Mouse (Mus musculus) ES-Bruce4 (cell line): ENCODE data around the gene Tiam1. TPM values are rescaled to one million over a fixed set of nuclear protein-coding genes. Genes with fewer than 3 reads are reported as not detected.

Source experiments
- H3K27ac ChIP-seq: 2 replicates; pipeline ENCODE4 v1.5.1; 2012; ENCODE audit warnings: low read length, inconsistent platforms; ENCODE audit not compliant: insufficient read depth
- H3K27me3 ChIP-seq: 2 replicates; pipeline ENCODE4 v1.6.1; 2012; ENCODE audit warnings: mild to moderate bottlenecking, low read length, inconsistent platforms; ENCODE audit not compliant: control insufficient read depth, poor library complexity, insufficient read depth, severe bottlenecking
- H3K36me3 ChIP-seq: 2 replicates; pipeline ENCODE4 v1.6.1; 2012; ENCODE audit warnings: inconsistent platforms, mild to moderate bottlenecking, low read length, moderate library complexity; ENCODE audit not compliant: control insufficient read depth, poor library complexity, insufficient read depth, severe bottlenecking
- H3K4me1 ChIP-seq: one replicate; pipeline ENCODE4 v1.8.1; 2011; ENCODE audit warnings: low read length; ENCODE audit not compliant: control insufficient read depth, insufficient read depth
- H3K4me3 ChIP-seq: 2 replicates; pipeline ENCODE4 v1.5.1; 2011; ENCODE audit warnings: low read depth, mild to moderate bottlenecking, low read length
- H3K9ac ChIP-seq: 2 replicates; pipeline ENCODE4 v1.6.1; 2012; ENCODE audit warnings: low read depth, mild to moderate bottlenecking, inconsistent platforms; ENCODE audit not compliant: poor library complexity, severe bottlenecking
- H3K9me3 ChIP-seq: replicated peaks from 2 replicates; pipeline ENCODE4 v1.6.1; 2012; ENCODE audit warnings: mild to moderate bottlenecking, low read length, inconsistent platforms; ENCODE audit not compliant: control insufficient read depth, poor library complexity, insufficient read depth, severe bottlenecking
- CTCF ChIP-seq: IDR thresholded peaks from one replicate; pipeline ENCODE4 v1.8.1; 2011; ENCODE audit warnings: low read depth, low read length
- EP300 ChIP-seq: IDR thresholded peaks from 2 replicates; pipeline ENCODE4 v1.6.1; 2011; ENCODE audit warnings: low read depth, low read length; ENCODE audit not compliant: insufficient read depth
- POLR2A ChIP-seq: IDR thresholded peaks from one replicate; pipeline ENCODE4 v1.8.1; 2011; ENCODE audit warnings: low read length; ENCODE audit not compliant: insufficient read depth
- polyA plus RNA-seq: library from polyadenylated mRNA; stranded (reverse); fragments of >200 nt; gene quantifications from 2 replicates; pipeline ENCODE4 v1.2.4, GENCODE M21; 2011; ENCODE audit warnings: low read depth; ENCODE audit not compliant: missing spikeins, insufficient read depth, insufficient read length

Tiam1 gene
- polyA plus RNA-seq, 1 experiment, result 24.4 TPM

DNA sequence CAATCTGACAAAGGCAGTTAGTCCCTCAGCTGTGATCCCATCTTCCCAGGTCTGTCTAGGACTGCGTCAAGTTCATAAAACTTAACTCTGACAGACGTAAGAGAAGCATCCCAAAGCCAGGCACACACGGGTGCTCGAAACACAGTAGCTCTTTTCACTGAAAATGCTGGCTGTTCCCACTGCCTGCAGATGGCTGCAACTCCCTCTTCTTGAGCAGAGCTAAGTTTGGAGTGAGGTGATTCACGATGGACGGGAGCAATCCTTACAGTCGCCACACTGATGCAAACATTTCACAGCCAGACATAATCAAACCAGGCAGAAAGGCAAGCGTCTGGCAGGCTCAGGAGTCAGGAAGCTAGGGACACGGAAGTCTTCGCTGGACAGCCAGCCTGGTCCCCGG lies 91.2 kb downstream of the Tiam1 start:
- Histone ChIP-seq H3K9ac (no peak overlapping the region), H3K36me3 (0 out of 2 replicates have a peak, but pooled peaks cover 3% of the 10 kb centered on the region), H3K4me3 (no peak overlapping the region), H3K4me1 (no peaks in the 10 kb centered on the region), H3K9me3 (peaks cover 6% of the 10 kb centered on the region), H3K27ac (no peak overlapping the region), H3K27me3 (no peaks in the 10 kb centered on the region)
- TF ChIP-seq EP300 (no peak), POLR2A (no peak), CTCF (no peak)

GRCm38 (mm10) chr16:90051051-90051450 lies 92.5 kb downstream of the Tiam1 start:
- H3K9ac ChIP-seq, result no peak overlapping the region
- no peak for TF ChIP-seq EP300
- no peak for TF ChIP-seq CTCF
- TF ChIP-seq POLR2A, result no peak
- H3K9me3 ChIP-seq, result peaks cover 5% of the 10 kb centered on the region
- H3K4me3 ChIP-seq, result no peak overlapping the region
- no peak overlapping the region for H3K27ac ChIP-seq
- H3K36me3 ChIP-seq, result 0 out of 2 replicates have a peak, but pooled peaks cover 3% of the 10 kb centered on the region
- H3K4me1 ChIP-seq, result no peaks in the 10 kb centered on the region
- H3K27me3 ChIP-seq, result no peaks in the 10 kb centered on the region

DNA sequence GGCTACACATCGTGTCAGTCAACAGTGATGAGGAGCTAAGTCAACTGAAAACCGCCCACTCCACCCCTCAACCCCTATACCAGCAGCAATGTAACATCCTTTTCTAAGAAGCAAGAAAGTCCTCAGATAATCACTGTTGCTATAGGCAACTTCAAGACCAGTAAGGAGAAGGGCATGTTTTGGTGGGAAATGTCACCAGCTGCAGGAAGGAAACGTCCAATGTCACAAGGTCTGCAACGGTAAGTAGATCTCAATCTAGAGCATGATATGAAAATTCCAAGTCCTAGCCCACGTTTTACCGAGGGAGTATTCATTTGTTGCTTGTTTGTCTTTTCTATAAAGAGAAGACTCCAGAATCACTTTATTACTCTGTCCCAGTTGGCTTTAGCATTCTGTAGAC lies 95.7 kb downstream of the Tiam1 start:
- H3K9me3 ChIP-seq, result no peaks in the 10 kb centered on the region
- no peaks in the 10 kb centered on the region for H3K27me3 ChIP-seq
- no peaks in the 10 kb centered on the region for H3K4me1 ChIP-seq
- no peak overlapping the region for H3K4me3 ChIP-seq
- no peak for TF ChIP-seq EP300
- TF ChIP-seq CTCF, result no peak
- TF ChIP-seq POLR2A, result no peak
- H3K36me3 ChIP-seq, result no peaks in the 10 kb centered on the region
- H3K9ac ChIP-seq, result no peak overlapping the region
- no peak overlapping the region for H3K27ac ChIP-seq

DNA sequence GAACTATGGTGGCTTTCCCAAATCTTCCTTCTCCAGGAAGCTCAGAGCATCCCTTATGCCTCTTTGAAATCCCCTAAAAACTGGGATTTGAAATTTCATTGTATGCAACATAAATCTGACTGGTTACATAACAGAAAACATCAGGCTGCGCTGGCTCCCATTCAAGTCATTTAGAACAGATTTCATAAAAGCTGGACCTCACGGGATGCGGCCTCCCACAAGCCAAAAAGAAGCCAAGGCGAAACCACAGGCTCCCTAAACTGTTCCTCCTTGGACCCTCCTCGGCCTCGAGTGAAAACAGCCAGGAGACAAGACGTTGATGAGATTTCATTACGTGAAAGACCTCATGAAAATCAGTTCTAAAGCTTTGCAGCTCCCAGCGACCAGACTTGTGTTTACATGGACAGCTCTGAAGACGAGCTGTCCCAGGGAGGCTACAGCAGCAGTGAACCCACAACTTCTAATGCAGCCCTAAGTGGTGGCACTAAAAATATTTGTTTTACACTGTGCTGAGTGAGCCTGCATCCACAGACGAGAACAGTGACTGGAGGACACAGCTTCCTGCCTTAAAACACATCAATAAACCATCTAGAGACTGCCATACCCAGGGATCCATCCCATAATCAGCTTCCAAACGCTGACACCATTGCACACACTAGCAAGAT lies 96.9 kb downstream of the Tiam1 start:
- Histone ChIP-seq H3K9ac (no peak overlapping the region), H3K4me3 (no peak overlapping the region), H3K4me1 (no peaks in the 10 kb centered on the region), H3K9me3 (no peaks in the 10 kb centered on the region), H3K36me3 (no peaks in the 10 kb centered on the region), H3K27ac (no peak overlapping the region), H3K27me3 (no peaks in the 10 kb centered on the region)
- TF ChIP-seq POLR2A, result no peak
- TF ChIP-seq CTCF, result no peak
- TF ChIP-seq EP300, result no peak

- no peak overlapping the region for H3K9ac ChIP-seq
Observed at GRCm38 (mm10) chr16:90045611-90046010, 98.0 kb downstream of the Tiam1 start.

DNA sequence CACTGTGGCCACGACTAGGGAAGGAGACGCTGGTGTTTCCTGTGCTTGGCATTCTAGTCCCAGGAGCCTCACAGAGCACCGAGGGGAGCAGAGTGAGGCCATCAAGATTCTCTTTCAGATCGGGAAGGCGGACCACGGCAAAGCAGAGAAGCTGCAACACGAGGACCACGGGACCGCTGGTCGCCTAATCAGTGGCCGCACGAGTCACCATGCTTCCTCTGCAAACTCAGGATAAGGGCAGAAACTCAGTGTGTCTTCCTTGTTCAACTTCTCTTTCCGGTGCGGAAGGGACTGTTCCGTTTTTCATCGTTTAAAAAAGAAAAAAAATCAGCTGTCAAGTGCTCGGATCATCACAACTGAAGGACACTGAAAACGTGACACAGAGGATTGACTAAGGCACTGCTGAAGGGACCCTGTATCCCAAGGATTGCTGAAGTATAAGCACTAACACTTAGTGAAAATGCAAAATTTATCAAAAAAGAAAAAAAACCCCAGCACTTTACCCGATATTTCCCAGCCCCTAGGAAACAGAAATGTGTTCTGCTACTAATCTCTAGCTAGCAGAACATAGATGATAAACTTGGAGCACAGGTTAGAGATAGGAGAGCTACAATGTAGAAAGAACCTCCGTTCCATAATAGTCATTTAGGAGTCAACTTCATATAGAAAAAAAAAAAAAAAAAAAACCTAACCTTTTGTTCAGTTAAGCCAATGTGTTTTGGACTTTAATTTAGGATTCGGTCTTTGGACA lies 99.4 kb downstream of the Tiam1 start:
- Histone ChIP-seq H3K4me1 (no peaks in the 10 kb centered on the region), H3K36me3 (no peaks in the 10 kb centered on the region), H3K27me3 (no peaks in the 10 kb centered on the region), H3K27ac (no peak overlapping the region), H3K9me3 (no peaks in the 10 kb centered on the region), H3K4me3 (no peak overlapping the region), H3K9ac (no peak overlapping the region)
- TF ChIP-seq EP300 (no peak), POLR2A (no peak), CTCF (no peak)

More at GRCm38 (mm10) chr16:90045611-90046010, 98.0 kb downstream of the Tiam1 start:
- Histone ChIP-seq H3K4me3 (no peak overlapping the region), H3K27ac (no peak overlapping the region), H3K27me3 (no peaks in the 10 kb centered on the region), H3K36me3 (no peaks in the 10 kb centered on the region), H3K9me3 (no peaks in the 10 kb centered on the region), H3K4me1 (no peaks in the 10 kb centered on the region)
- TF ChIP-seq EP300 (no peak), POLR2A (no peak), CTCF (no peak)
